17 mouse cellular contexts compared by ENCODE assay signal in genomic region chrX:128914319-128914718, GRCm38 (mm10).
A peak's percentile ranks its signal among the peaks of the same experiment; 100 is the strongest.
DNase-seq lines count a peak whose midpoint lies in the region; TF ChIP-seq lines count a peak whose summit lies in the region.
"Had no signal": no experiment of that assay in that cellular context is flagged by ENCODE, and none has a peak within 500 bp of the region (broad histone marks: within the 10 kb centered on the region; RNA-seq: fewer than 3 reads in every experiment).

No protein-coding gene starts in this region.

- peaks cover 8 to 17% of the 10 kb centered on the region in 2 experiments for H3K4me1 ChIP-seq in MEL (ENCODE audit: control insufficient read depth in 1 of 2, insufficient read depth in 2 of 2, low read length in 2 of 2)

- no peaks in the 10 kb centered on the region for H3K9me3 ChIP-seq in MEL (replicated peaks; ENCODE audit: insufficient read depth, low read length)
- H3K9me3 ChIP-seq: G1E had no signal

- TF ChIP-seq CTCF in MEL (IDR thresholded peaks at IDR 0.05 in 2 of 3, conservative IDR thresholded peaks at IDR 0.05 in 1 of 3; ENCODE audit: control insufficient read depth in 1 of 3, insufficient read depth in 1 of 3, low read depth in 2 of 3, low read length in 3 of 3, poor library complexity in 1 of 3, severe bottlenecking in 1 of 3), result no peak

- H3K36me3 ChIP-seq in MEL (ENCODE audit: control insufficient read depth in 1 of 2, insufficient read depth in 2 of 2, low read length in 2 of 2), result peaks cover 0 to 19% of the 10 kb centered on the region in 2 experiments; a peak in 2 of 4 replicates
- H3K36me3 ChIP-seq: G1E had no signal

- no peak for TF ChIP-seq POLR2A in MEL (IDR thresholded peaks at IDR 0.05; ENCODE audit: control insufficient read depth in 1 of 2, insufficient read depth in 1 of 2, low read depth in 1 of 2, low read length in 2 of 2, poor library complexity in 1 of 2)

- peak overlapping the region; percentile 80 for H3K27ac ChIP-seq in MEL (ENCODE audit: control insufficient read depth, low read depth, low read length)

- DNase-seq in MEL (ENCODE audit: low read depth, low spot score), result peak; percentile 43
- no peak for DNase-seq in layer of hippocampus, postnatal 25 days (ENCODE audit: extremely low spot score in 1 of 2, low spot score in 1 of 2)
- DNase-seq: adrenal gland, adult 2 months; adrenal gland, adult 8-10 months; adrenal gland, postnatal 10 days; adrenal gland, postnatal 14 days; adrenal gland, postnatal 25 days; adrenal gland, postnatal 36 days; B cell, adult 2 months; cerebellum, adult 11 months; cerebellum, adult 11-12 months; cerebellum, adult 18-20 months; cerebellum, adult 2 months; cerebellum, adult 8-10 months had no signal

- H3K9ac ChIP-seq in MEL (ENCODE audit: control insufficient read depth, low read depth, low read length, poor library complexity, severe bottlenecking), result no peak overlapping the region

- no peak for TF ChIP-seq RAD21 in MEL (IDR thresholded peaks at IDR 0.05; ENCODE audit: low read depth, low read length)

- peak; percentile 92 to 93 for TF ChIP-seq EP300 in MEL (IDR thresholded peaks at IDR 0.05; ENCODE audit: low read depth in 1 of 2, low read length in 2 of 2)

- H3K27me3 ChIP-seq in MEL (ENCODE audit: control insufficient read depth in 1 of 2, insufficient read depth in 2 of 2, low read length in 2 of 2), result no peaks in the 10 kb centered on the region
- H3K27me3 ChIP-seq: CH12.LX, Patski had no signal

- H3K4me3 ChIP-seq in MEL (ENCODE audit: control insufficient read depth in 1 of 2, insufficient read depth in 1 of 2, low read depth in 2 of 2, low read length in 2 of 2), result no peak overlapping the region

- no peaks in the 10 kb centered on the region for H3K79me2 ChIP-seq in MEL (ENCODE audit: control insufficient read depth, insufficient read depth, low read length, poor library complexity)

TF ChIP-seq in MEL, 35 proteins besides CTCF, POLR2A, EP300 and RAD21:
- peak; percentile 82 for TF ChIP-seq GATA1 (IDR thresholded peaks at IDR 0.05; ENCODE audit: low read depth, low read length)
- peak; percentile 15; the same call in 1 of the 2 replicates for TF ChIP-seq MYC (IDR thresholded peaks at IDR 0.05; ENCODE audit: low read depth, low read length)
- TF ChIP-seq USF2 (IDR thresholded peaks at IDR 0.05; ENCODE audit: borderline replicate concordance in 1 of 2, insufficient read depth in 1 of 2, low read depth in 1 of 2, low read length in 2 of 2), result no peak
- peak; percentile 83 for TF ChIP-seq RCOR1 (IDR thresholded peaks at IDR 0.05; ENCODE audit: low read depth, low read length)
- no peak for TF ChIP-seq CHD1 (IDR thresholded peaks at IDR 0.05; ENCODE audit: low read depth, low read length)
- peak; percentile 56 for TF ChIP-seq SIN3A (IDR thresholded peaks at IDR 0.05; ENCODE audit: low read length)
- TF ChIP-seq BHLHE40 (IDR thresholded peaks at IDR 0.05; ENCODE audit: borderline replicate concordance, low read depth, low read length), result peak; percentile 65
- TF ChIP-seq MYB (IDR thresholded peaks at IDR 0.05; ENCODE audit: low read depth, low read length), result peak; percentile 74
- no peak for TF ChIP-seq JUND (IDR thresholded peaks at IDR 0.05; ENCODE audit: low read depth, low read length)
- peak; percentile 79 for TF ChIP-seq ETS1 (IDR thresholded peaks at IDR 0.05; ENCODE audit: low read depth, low read length)
- peak; percentile 86 for TF ChIP-seq TCF12 (IDR thresholded peaks at IDR 0.05; ENCODE audit: low read depth, low read length)
- no peak for TF ChIP-seq ZC3H11A (IDR thresholded peaks at IDR 0.05; ENCODE audit: low read depth, low read length)
